Mouse (Mus musculus): ENCODE data around the gene Lsr.

- TF ChIP-seq CTCF (IDR thresholded peaks at IDR 0.05; ENCODE audit: borderline replicate concordance, insufficient read depth, low read depth, low read length) (no peak), POLR2A (IDR thresholded peaks at IDR 0.05; ENCODE audit: borderline replicate concordance, insufficient read depth, low read length) (no peak)
Observed at GRCm38 (mm10) chr7:30959786-30960349, 13.4 kb downstream of the Lsr start.

Data from cerebellum, adult 2 months (tissue).